Mouse (Mus musculus) midbrain, embryonic 10.5 days (tissue): ENCODE measurements around the gene Slc23a2. TPM values are rescaled to one million over a fixed set of nuclear protein-coding genes. Genes with fewer than 3 reads are reported as not detected.

Experiments
- DNase-seq: peaks from one replicate; pipeline ENCODE4 v3.0.0-alpha.2; 2017; ENCODE audit warnings: low spot score
- H3K27ac ChIP-seq: fragments of 300-500 bp; sonication (generic); replicated peaks from 2 replicates; pipeline ENCODE4 v1.5.1; 2016; ENCODE audit warnings: mild to moderate bottlenecking
- H3K27me3 ChIP-seq: fragments of 300-500 bp; sonication (generic); 2 replicates; pipeline ENCODE4 v1.6.1; 2016; ENCODE audit warnings: low read depth, mild to moderate bottlenecking; ENCODE audit not compliant: poor library complexity, severe bottlenecking
- H3K36me3 ChIP-seq: fragments of 300-500 bp; sonication (generic); 2 replicates; pipeline ENCODE4 v1.6.1; 2016; ENCODE audit warnings: mild to moderate bottlenecking, moderate library complexity
- H3K4me1 ChIP-seq: fragments of 300-500 bp; sonication (generic); 2 replicates; pipeline ENCODE4 v1.6.1; 2016
- H3K4me3 ChIP-seq: fragments of 300-500 bp; sonication (generic); 2 replicates; pipeline ENCODE4 v1.5.1; 2016; ENCODE audit warnings: mild to moderate bottlenecking, moderate library complexity
- H3K9me3 ChIP-seq: fragments of 300-500 bp; sonication (generic); replicated peaks from 2 replicates; pipeline ENCODE4 v1.6.1; 2016; ENCODE audit warnings: mild to moderate bottlenecking
- WGBS: fragments of 180-500 bp; shearing (Covaris S2); methylation state at CpG from one replicate; pipeline ENCODE4 v1.1.7; 2016; 5-methylcytosine and 5-hydroxymethylcytosine counted together
- polyA plus RNA-seq: library from polyadenylated mRNA; unstranded; fragments of >200 nt; fragmentation: Nextera tagmentation; extraction: Ambion mirVana; gene quantifications from 2 replicates; pipeline ENCODE4 v1.2.1, GENCODE M21; 2016

The Slc23a2 gene
- polyA plus RNA-seq, 1 experiment from 2014 or later, result 8.8 TPM

- Histone ChIP-seq H3K9me3 (no peaks in the 10 kb centered on the region), H3K27ac (no peak overlapping the region)
These were observed 14.9 kb downstream of the Slc23a2 start for GRCm38 (mm10) chr2:132129980-132130379.

GRCm38 (mm10) chr2:132129247-132129646 lies 15.7 kb downstream of the Slc23a2 start:
- Histone ChIP-seq H3K27me3 (peaks cover 20% of the 10 kb centered on the region; the same call in 1 of the 2 replicates), H3K4me3 (no peak overlapping the region), H3K27ac (no peak overlapping the region), H3K36me3 (no peaks in the 10 kb centered on the region), H3K4me1 (peaks cover 17% of the 10 kb centered on the region), H3K9me3 (no peaks in the 10 kb centered on the region)
- 91% methylated on average over 7 of the region's 7 CpGs for WGBS
- no peak for DNase-seq

More at GRCm38 (mm10) chr2:132129980-132130379, 14.9 kb downstream of the Slc23a2 start:
- 95% methylated on average over 7 of the region's 7 CpGs for WGBS
- no peak for DNase-seq
- Histone ChIP-seq H3K4me3 (no peak overlapping the region), H3K36me3 (no peaks in the 10 kb centered on the region), H3K27me3 (peaks cover 17% of the 10 kb centered on the region; the same call in 1 of the 2 replicates), H3K4me1 (peaks cover 19% of the 10 kb centered on the region)

- Histone ChIP-seq H3K27ac (no peak overlapping the region), H3K36me3 (no peaks in the 10 kb centered on the region), H3K4me1 (peaks cover 20% of the 10 kb centered on the region), H3K9me3 (no peaks in the 10 kb centered on the region), H3K4me3 (no peak overlapping the region), H3K27me3 (peaks cover 20% of the 10 kb centered on the region; the same call in 1 of the 2 replicates)
- WGBS, result 69% methylated on average over 10 of the region's 10 CpGs
- no peak for DNase-seq
These were observed 17.0 kb downstream of the Slc23a2 start for GRCm38 (mm10) chr2:132127904-132128303.

- H3K36me3 ChIP-seq, result no peaks in the 10 kb centered on the region
- WGBS, result 95% methylated on average over 1 of the region's 1 CpGs
These were observed 18.6 kb downstream of the Slc23a2 start for GRCm38 (mm10) chr2:132126292-132126691.

GRCm38 (mm10) chr2:132123063-132123462 lies 21.8 kb downstream of the Slc23a2 start:
- H3K4me1 ChIP-seq, result peaks cover 14% of the 10 kb centered on the region
- no peak for DNase-seq
- H3K27me3 ChIP-seq, result peaks cover 35% of the 10 kb centered on the region
- H3K4me3 ChIP-seq, result no peak overlapping the region
- no peaks in the 10 kb centered on the region for H3K9me3 ChIP-seq
- H3K36me3 ChIP-seq, result no peaks in the 10 kb centered on the region
- WGBS, result 59% methylated on average over 4 of the region's 4 CpGs
- no peak overlapping the region for H3K27ac ChIP-seq

More at GRCm38 (mm10) chr2:132126292-132126691, 18.6 kb downstream of the Slc23a2 start:
- Histone ChIP-seq H3K4me3 (no peak overlapping the region), H3K27me3 (peaks cover 24% of the 10 kb centered on the region; the same call in 1 of the 2 replicates), H3K9me3 (no peaks in the 10 kb centered on the region), H3K4me1 (peaks cover 17% of the 10 kb centered on the region), H3K27ac (no peak overlapping the region)
- DNase-seq, result no peak

GRCm38 (mm10) chr2:132121050-132121449 lies 23.9 kb downstream of the Slc23a2 start:
- Histone ChIP-seq H3K36me3 (no peaks in the 10 kb centered on the region), H3K4me3 (no peak overlapping the region), H3K4me1 (peaks cover 14% of the 10 kb centered on the region), H3K9me3 (no peaks in the 10 kb centered on the region), H3K27ac (no peak overlapping the region), H3K27me3 (peaks cover 29% of the 10 kb centered on the region)
- DNase-seq, result no peak
- whole genome bisulfite sequencing, result 91% methylated on average over 3 of the region's 3 CpGs

- H3K9me3 ChIP-seq, result no peaks in the 10 kb centered on the region
- no peak overlapping the region for H3K4me3 ChIP-seq
- no peak overlapping the region for H3K27ac ChIP-seq
- 91% methylated on average over 1 of the region's 1 CpGs for WGBS
- H3K27me3 ChIP-seq, result peaks cover 15% of the 10 kb centered on the region
- peaks cover 14% of the 10 kb centered on the region for H3K4me1 ChIP-seq
- no peak for DNase-seq
- no peaks in the 10 kb centered on the region for H3K36me3 ChIP-seq
These were observed 26.3 kb downstream of the Slc23a2 start for GRCm38 (mm10) chr2:132118646-132119045.

GRCm38 (mm10) chr2:132115936-132116335 lies 29.0 kb downstream of the Slc23a2 start:
- Histone ChIP-seq H3K4me3 (no peak overlapping the region), H3K36me3 (no peaks in the 10 kb centered on the region), H3K27ac (no peak overlapping the region), H3K4me1 (peaks cover 3% of the 10 kb centered on the region; the same call in 1 of the 2 replicates), H3K27me3 (peaks cover 8% of the 10 kb centered on the region), H3K9me3 (no peaks in the 10 kb centered on the region)
- 92% methylated on average over 5 of the region's 5 CpGs for WGBS
- DNase-seq, result no peak

- no peak for DNase-seq
- 74% methylated on average over 6 of the region's 6 CpGs for WGBS
- H3K9me3 ChIP-seq, result no peaks in the 10 kb centered on the region
- H3K4me1 ChIP-seq, result peaks cover 3% of the 10 kb centered on the region; the same call in 1 of the 2 replicates
- H3K4me3 ChIP-seq, result no peak overlapping the region
- H3K27me3 ChIP-seq, result peaks cover 4% of the 10 kb centered on the region; the same call in 1 of the 2 replicates
- H3K27ac ChIP-seq, result no peak overlapping the region
- no peaks in the 10 kb centered on the region for H3K36me3 ChIP-seq
These were observed 29.6 kb downstream of the Slc23a2 start for GRCm38 (mm10) chr2:132115344-132115743.

GRCm38 (mm10) chr2:132113962-132114759 lies 30.7 kb downstream of the Slc23a2 start:
- Histone ChIP-seq H3K4me1 (peaks cover 3% of the 10 kb centered on the region; the same call in 1 of the 2 replicates), H3K36me3 (no peaks in the 10 kb centered on the region), H3K4me3 (no peak overlapping the region), H3K27me3 (no peaks in the 10 kb centered on the region), H3K27ac (no peak overlapping the region), H3K9me3 (no peaks in the 10 kb centered on the region)
- WGBS, result 65% methylated on average over 11 of the region's 11 CpGs
- DNase-seq, result no peak

- Histone ChIP-seq H3K9me3 (no peaks in the 10 kb centered on the region), H3K27me3 (no peaks in the 10 kb centered on the region), H3K4me1 (peaks cover 3% of the 10 kb centered on the region; the same call in 1 of the 2 replicates), H3K36me3 (0 out of 2 replicates have a peak, but pooled peaks cover 4% of the 10 kb centered on the region), H3K27ac (no peak overlapping the region), H3K4me3 (no peak overlapping the region)
- no peak for DNase-seq
- WGBS, result 80% methylated on average over 4 of the region's 4 CpGs
These were observed 32.6 kb downstream of the Slc23a2 start for GRCm38 (mm10) chr2:132112319-132112718.

GRCm38 (mm10) chr2:132111905-132112304 lies 33.0 kb downstream of the Slc23a2 start:
- peaks cover 3% of the 10 kb centered on the region; the same call in 1 of the 2 replicates for H3K4me1 ChIP-seq
- H3K27me3 ChIP-seq, result no peaks in the 10 kb centered on the region
- H3K4me3 ChIP-seq, result no peak overlapping the region
- H3K36me3 ChIP-seq, result 0 out of 2 replicates have a peak, but pooled peaks cover 4% of the 10 kb centered on the region
- H3K9me3 ChIP-seq, result no peaks in the 10 kb centered on the region
- 69% methylated on average over 2 of the region's 2 CpGs for WGBS
- H3K27ac ChIP-seq, result no peak overlapping the region
- DNase-seq, result no peak

GRCm38 (mm10) chr2:132111266-132111665 lies 33.6 kb downstream of the Slc23a2 start:
- Histone ChIP-seq H3K4me1 (peaks cover 3% of the 10 kb centered on the region; the same call in 1 of the 2 replicates), H3K27ac (no peak overlapping the region), H3K9me3 (no peaks in the 10 kb centered on the region), H3K36me3 (0 out of 2 replicates have a peak, but pooled peaks cover 4% of the 10 kb centered on the region), H3K4me3 (no peak overlapping the region), H3K27me3 (no peaks in the 10 kb centered on the region)
- 61% methylated on average over 9 of the region's 9 CpGs for whole genome bisulfite sequencing
- peak; percentile 25 for DNase-seq
